Mouse (Mus musculus) kidney, postnatal 36 days (tissue): ENCODE data around the gene Retreg1.

Source experiments
- DNase-seq, 2 experiments: peaks; one replicate each; pipeline ENCODE4 v3.0.0; 2021 to 2022; ENCODE audit warnings: mixed read lengths in 2 of 2

Retreg1 gene

GRCm38 (mm10) chr15:26021721-26022120 lies 178.7 kb downstream of the Retreg1 start:
- DNase-seq: no peak

- DNase-seq: no peak
Measured at GRCm38 (mm10) chr15:26022636-26023035, 179.7 kb downstream of the Retreg1 start.
